Mouse (Mus musculus): ENCODE measurements around the gene Usp50. TPM values are rescaled to one million over a fixed set of nuclear protein-coding genes. Genes with fewer than 3 reads are reported as not detected.
A peak's percentile ranks its signal among the peaks of the same experiment; 100 is the strongest.

The Usp50 gene
- total and polyA plus RNA-seq, 3 experiments = 0.37 to 3.2 (median 0.89) TPM

DNA sequence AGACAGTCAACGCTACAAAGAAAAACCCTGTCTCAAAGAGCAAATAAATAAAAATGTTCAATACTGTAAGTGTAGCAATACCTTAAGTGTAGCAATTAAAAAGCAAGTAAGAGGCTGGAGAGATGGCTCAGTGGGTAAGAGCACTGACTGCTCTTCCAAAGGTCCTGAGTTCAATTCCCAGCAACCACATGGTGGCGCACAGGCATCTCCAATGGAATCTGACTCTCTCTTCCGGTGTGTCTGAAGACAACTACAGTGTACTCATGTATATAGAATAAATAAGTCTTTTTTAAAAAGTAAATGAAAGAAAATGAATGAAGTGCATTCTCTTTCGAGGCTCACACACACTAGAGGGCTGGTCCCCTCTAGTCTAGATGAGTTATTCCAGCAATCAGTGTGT is 15.1 kb downstream of the Usp50 start:
- Histone ChIP-seq H3K9ac (ENCODE audit: insufficient read depth, low read depth) (no peak overlapping the region), H3K27ac (ENCODE audit: insufficient read depth, low read depth) (no peak overlapping the region), H3K4me1 (ENCODE audit: control insufficient read depth in 1 of 2, insufficient read depth in 2 of 2) (peaks cover 0 to 11% of the 10 kb centered on the region in 2 experiments; a peak in 1 of 4 replicates), H3K9me3 (replicated peaks; ENCODE audit: low read length) (peaks cover 2% of the 10 kb centered on the region), H3K36me3 (replicated peaks in 1 of 2; ENCODE audit: control insufficient read depth in 1 of 2, insufficient read depth in 1 of 2, low read length in 1 of 2) (peaks cover 3 to 24% of the 10 kb centered on the region in 2 experiments), H3K27me3 (replicated peaks) (no peaks in the 10 kb centered on the region), H3K4me2 (ENCODE audit: insufficient read depth, low read depth, poor library complexity, severe bottlenecking) (no peak overlapping the region), H3K79me2 (replicated peaks; ENCODE audit: control insufficient read depth, extremely low read depth, insufficient read depth, poor library complexity, severe bottlenecking) (no peaks in the 10 kb centered on the region), H3K4me3 (replicated peaks in 1 of 3; ENCODE audit: low read depth in 2 of 3, low read length in 2 of 3, poor library complexity in 1 of 3) (no peak overlapping the region)
- no peak for DNase-seq (ENCODE audit: extremely low read depth)
- peak; percentile 23 for TF ChIP-seq SMC3 (IDR thresholded peaks at IDR 0.05; ENCODE audit: low read depth, low read length)
- no peak for TF ChIP-seq IRF4 (IDR thresholded peaks at IDR 0.05; ENCODE audit: low read depth, low read length)
- peak; percentile 14 for TF ChIP-seq RAD21 (IDR thresholded peaks at IDR 0.05; ENCODE audit: low read depth, low read length)
- TF ChIP-seq CTCF (conservative IDR thresholded peaks at IDR 0.05 in 1 of 2, IDR thresholded peaks at IDR 0.05 in 1 of 2; ENCODE audit: low read depth in 2 of 2, low read length in 2 of 2) = peak in 1 of 2 experiments; percentile 45; a peak in 2 of 4 replicates
- no peak for TF ChIP-seq ELF1 (IDR thresholded peaks at IDR 0.05; ENCODE audit: low read depth, low read length)
- TF ChIP-seq UBTF (IDR thresholded peaks at IDR 0.05; ENCODE audit: low read depth, low read length) = no peak
- TF ChIP-seq GABPA (IDR thresholded peaks at IDR 0.05; ENCODE audit: insufficient replicate concordance, low read depth, low read length) = no peak
- dilution Hi-C loops (cut with MboI; ENCODE audit: extremely low pct_ligation_motif_present, extremely low pct_unique_long_range_greater_than_20kb, low sequenced_read_pairs) = no loop called here
- in situ Hi-C loops (cut with MboI; ENCODE audit: low pct_ligation_motif_present, low pct_unique_long_range_greater_than_20kb, low sequenced_read_pairs) = no loop called here

DNA sequence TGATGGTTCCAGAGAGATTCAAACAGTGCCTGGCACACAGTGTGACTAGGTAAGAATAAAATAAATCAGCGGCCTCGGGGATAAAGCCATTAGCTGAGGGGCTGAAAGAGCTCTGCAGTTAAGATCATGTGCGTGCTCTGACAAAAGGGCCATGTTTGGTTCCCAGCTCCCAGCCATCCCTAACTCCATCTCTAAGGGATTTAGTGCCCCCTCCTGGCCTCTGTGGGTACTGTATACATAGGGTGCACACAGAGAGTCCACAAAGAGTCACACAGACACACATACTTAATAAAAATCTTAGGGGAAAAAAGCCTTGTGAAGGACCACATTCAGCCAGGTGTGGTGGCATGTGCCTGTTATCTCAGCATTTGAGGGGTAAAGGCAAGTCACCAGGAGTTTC is 15.7 kb downstream of the Usp50 start:
- Histone ChIP-seq H3K79me2 (replicated peaks; ENCODE audit: control insufficient read depth, extremely low read depth, insufficient read depth, poor library complexity, severe bottlenecking) (no peaks in the 10 kb centered on the region), H3K27ac (ENCODE audit: insufficient read depth, low read depth) (no peak overlapping the region), H3K36me3 (replicated peaks in 1 of 2; ENCODE audit: control insufficient read depth in 1 of 2, insufficient read depth in 1 of 2, low read length in 1 of 2) (peaks cover 5 to 28% of the 10 kb centered on the region in 2 experiments), H3K27me3 (replicated peaks) (no peaks in the 10 kb centered on the region), H3K9me3 (replicated peaks; ENCODE audit: low read length) (peaks cover 2% of the 10 kb centered on the region), H3K4me2 (ENCODE audit: insufficient read depth, low read depth, poor library complexity, severe bottlenecking) (no peak overlapping the region), H3K4me1 (ENCODE audit: control insufficient read depth in 1 of 2, insufficient read depth in 2 of 2) (peaks cover 0 to 11% of the 10 kb centered on the region in 2 experiments; a peak in 1 of 4 replicates), H3K4me3 (replicated peaks in 1 of 3; ENCODE audit: low read depth in 2 of 3, low read length in 2 of 3, poor library complexity in 1 of 3) (no peak overlapping the region), H3K9ac (ENCODE audit: insufficient read depth, low read depth) (no peak overlapping the region)
- dilution Hi-C loops (cut with MboI; ENCODE audit: extremely low pct_ligation_motif_present, extremely low pct_unique_long_range_greater_than_20kb, low sequenced_read_pairs) (no loop called here), in situ Hi-C loops (cut with MboI; ENCODE audit: low pct_ligation_motif_present, low pct_unique_long_range_greater_than_20kb, low sequenced_read_pairs) (no loop called here)
- DNase-seq (ENCODE audit: extremely low read depth) = no peak
- no peak for TF ChIP-seq ETS1 (conservative IDR thresholded peaks at IDR 0.05; ENCODE audit: low read depth, low read length)
- TF ChIP-seq CTCF (conservative IDR thresholded peaks at IDR 0.05 in 1 of 2, IDR thresholded peaks at IDR 0.05 in 1 of 2; ENCODE audit: low read depth in 2 of 2, low read length in 2 of 2) = peak in 1 of 2 experiments; percentile 37; a peak in 2 of 4 replicates

DNA sequence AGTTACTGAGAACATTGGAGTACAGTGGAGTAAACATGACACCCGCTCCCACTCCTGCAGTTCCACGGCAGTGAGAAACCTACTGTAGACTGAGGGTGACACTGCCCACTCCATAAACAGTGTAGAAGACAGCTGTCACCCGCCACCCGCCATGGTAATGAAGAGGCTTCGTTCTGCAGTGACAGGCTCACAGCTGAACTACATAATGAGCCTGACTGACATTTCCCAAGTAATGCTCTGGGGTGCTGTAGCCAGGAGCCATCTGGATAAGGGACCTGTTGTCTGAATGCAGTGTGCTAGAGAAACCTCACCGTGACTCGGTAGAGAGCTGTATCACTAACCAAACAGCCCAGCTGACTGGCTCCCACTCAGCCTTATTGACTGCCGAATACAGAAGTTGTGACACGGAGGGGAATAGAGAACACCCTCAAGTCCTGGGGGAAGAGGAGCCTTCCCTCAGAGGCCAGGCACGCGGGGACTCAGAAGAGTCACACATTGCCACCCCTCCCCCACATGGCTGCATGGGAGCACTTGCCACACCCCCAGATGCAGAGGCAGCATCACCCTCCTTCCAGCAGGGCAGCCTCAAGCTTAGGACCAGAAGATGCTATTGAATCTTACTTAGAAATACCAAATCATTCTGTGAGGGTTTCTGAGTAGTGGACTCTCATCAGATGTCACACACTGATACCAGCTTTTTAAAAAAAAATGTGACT is 17.2 kb downstream of the Usp50 start:
- in situ Hi-C loops (cut with MboI; ENCODE audit: low pct_ligation_motif_present, low pct_unique_long_range_greater_than_20kb, low sequenced_read_pairs) = no loop called here
- H3K4me1 ChIP-seq (ENCODE audit: control insufficient read depth in 1 of 2, insufficient read depth in 2 of 2) = peaks cover 0 to 11% of the 10 kb centered on the region in 2 experiments; a peak in 1 of 4 replicates
- no peak overlapping the region for H3K27ac ChIP-seq (ENCODE audit: insufficient read depth, low read depth)
- no peak overlapping the region for H3K4me2 ChIP-seq (ENCODE audit: insufficient read depth, low read depth, poor library complexity, severe bottlenecking)
- no peaks in the 10 kb centered on the region for H3K79me2 ChIP-seq (replicated peaks; ENCODE audit: control insufficient read depth, extremely low read depth, insufficient read depth, poor library complexity, severe bottlenecking)
- no peak for TF ChIP-seq MYC (IDR thresholded peaks at IDR 0.05; ENCODE audit: low read depth, low read length)
- no peak for TF ChIP-seq MAX (IDR thresholded peaks at IDR 0.05; ENCODE audit: low read length)
- no peak for TF ChIP-seq HCFC1 (IDR thresholded peaks at IDR 0.05; ENCODE audit: low read depth, low read length)
- H3K36me3 ChIP-seq (replicated peaks in 1 of 2; ENCODE audit: control insufficient read depth in 1 of 2, insufficient read depth in 1 of 2, low read length in 1 of 2) = peaks cover 15 to 44% of the 10 kb centered on the region in 2 experiments
- H3K27me3 ChIP-seq (replicated peaks) = no peaks in the 10 kb centered on the region
- H3K9me3 ChIP-seq (replicated peaks; ENCODE audit: low read length) = no peaks in the 10 kb centered on the region
- no peak overlapping the region for H3K4me3 ChIP-seq (replicated peaks in 1 of 3; ENCODE audit: low read depth in 2 of 3, low read length in 2 of 3, poor library complexity in 1 of 3)
- H3K9ac ChIP-seq (ENCODE audit: insufficient read depth, low read depth) = no peak overlapping the region
- dilution Hi-C loops (cut with MboI; ENCODE audit: extremely low pct_ligation_motif_present, extremely low pct_unique_long_range_greater_than_20kb, low sequenced_read_pairs) = no loop called here
- no peak for DNase-seq (ENCODE audit: extremely low read depth)
